Mouse (Mus musculus) adrenal gland, adult (tissue): ENCODE data around the gene Pola1.
"Not testable (repeated sequence)": the region's sequence is repeated elsewhere in the genome, so short reads cannot be mapped to it uniquely, and the experiment has no call there.

Experiments used
- DNase-seq, 2 experiments: peaks; one replicate each; pipeline ENCODE4 v3.0.0; 2022 to 2023; ENCODE audit warnings: low spot score in 1 of 2; ENCODE audit not compliant: inconsistent age in 2 of 2

The Pola1 gene

GRCm38 (mm10) chrX:93465711-93466110 is 166.2 kb downstream of the Pola1 start:
- peak in 1 of 2 experiments; percentile 47 for DNase-seq

- DNase-seq = no peak
These were observed 202.2 kb downstream of the Pola1 start for GRCm38 (mm10) chrX:93429738-93430260.

- no peak for DNase-seq
These were observed 202.8 kb downstream of the Pola1 start for GRCm38 (mm10) chrX:93428956-93429737.

- DNase-seq = not testable (repeated sequence)
These were observed 231.1 kb downstream of the Pola1 start for GRCm38 (mm10) chrX:93400871-93401270.

- DNase-seq = no peak
These were observed 234.9 kb downstream of the Pola1 start for GRCm38 (mm10) chrX:93397089-93397488.

- DNase-seq = no peak
These were observed 254.5 kb downstream of the Pola1 start for GRCm38 (mm10) chrX:93377285-93377972.

GRCm38 (mm10) chrX:93373503-93373902 is 258.5 kb downstream of the Pola1 start:
- DNase-seq = no peak

GRCm38 (mm10) chrX:93369708-93370107 is 262.2 kb downstream of the Pola1 start:
- DNase-seq = peak in 1 of 2 experiments; percentile 18

- DNase-seq = no peak
These were observed 263.7 kb downstream of the Pola1 start for GRCm38 (mm10) chrX:93368211-93368610.

- DNase-seq = no peak
These were observed 310.6 kb downstream of the Pola1 start for GRCm38 (mm10) chrX:93321336-93321735.

- DNase-seq = no peak
These were observed 312.0 kb downstream of the Pola1 start for GRCm38 (mm10) chrX:93319979-93320378.

- DNase-seq = no peak
These were observed 314.4 kb downstream of the Pola1 start for GRCm38 (mm10) chrX:93317577-93317976.

- no peak for DNase-seq
These were observed 326.2 kb downstream of the Pola1 start for GRCm38 (mm10) chrX:93305780-93306179.

- DNase-seq = no peak
These were observed 330.2 kb downstream of the Pola1 start for GRCm38 (mm10) chrX:93301798-93302197.

- DNase-seq = no peak
These were observed 331.7 kb downstream of the Pola1 start for GRCm38 (mm10) chrX:93300183-93300815.

- no peak for DNase-seq
These were observed 332.2 kb downstream of the Pola1 start for GRCm38 (mm10) chrX:93299771-93300170.

- DNase-seq = no peak
These were observed 332.8 kb downstream of the Pola1 start for GRCm38 (mm10) chrX:93299046-93299626.

GRCm38 (mm10) chrX:93297001-93297441 is 334.9 kb downstream of the Pola1 start:
- DNase-seq = peak in 1 of 2 experiments; percentile 36

- DNase-seq = no peak
These were observed 336.1 kb downstream of the Pola1 start for GRCm38 (mm10) chrX:93295819-93296218.

- DNase-seq = no peak
These were observed 337.0 kb downstream of the Pola1 start for GRCm38 (mm10) chrX:93294736-93295490.
